Mouse (Mus musculus): Measurements from ENCODE around the gene Bcor. TPM values are rescaled to one million over a fixed set of nuclear protein-coding genes. Genes with fewer than 3 reads are reported as not detected.

Bcor gene
- polyA plus RNA-seq, 1 experiment, result 13.6 TPM

- TF ChIP-seq POLR2A (IDR thresholded peaks at IDR 0.05; ENCODE audit: borderline replicate concordance, control insufficient read depth, low read depth, low read length), result no peak
- no peak for TF ChIP-seq CTCF (IDR thresholded peaks at IDR 0.05; ENCODE audit: control insufficient read depth, insufficient read depth, low read length)
- Histone ChIP-seq H3K4me3 (replicated peaks; ENCODE audit: control insufficient read depth, low read depth, low read length) (no peak overlapping the region), H3K27ac (ENCODE audit: control insufficient read depth, insufficient read depth, low read depth, low read length, poor library complexity) (no peak overlapping the region), H3K4me1 (ENCODE audit: control insufficient read depth, insufficient read depth, low read length) (peaks cover 4% of the 10 kb centered on the region)
- 45% methylated on average over 6 of the region's 8 CpGs for WGBS
Observed at GRCm38 (mm10) chrX:12132541-12133177, 27.5 kb downstream of the Bcor start.

DNA sequence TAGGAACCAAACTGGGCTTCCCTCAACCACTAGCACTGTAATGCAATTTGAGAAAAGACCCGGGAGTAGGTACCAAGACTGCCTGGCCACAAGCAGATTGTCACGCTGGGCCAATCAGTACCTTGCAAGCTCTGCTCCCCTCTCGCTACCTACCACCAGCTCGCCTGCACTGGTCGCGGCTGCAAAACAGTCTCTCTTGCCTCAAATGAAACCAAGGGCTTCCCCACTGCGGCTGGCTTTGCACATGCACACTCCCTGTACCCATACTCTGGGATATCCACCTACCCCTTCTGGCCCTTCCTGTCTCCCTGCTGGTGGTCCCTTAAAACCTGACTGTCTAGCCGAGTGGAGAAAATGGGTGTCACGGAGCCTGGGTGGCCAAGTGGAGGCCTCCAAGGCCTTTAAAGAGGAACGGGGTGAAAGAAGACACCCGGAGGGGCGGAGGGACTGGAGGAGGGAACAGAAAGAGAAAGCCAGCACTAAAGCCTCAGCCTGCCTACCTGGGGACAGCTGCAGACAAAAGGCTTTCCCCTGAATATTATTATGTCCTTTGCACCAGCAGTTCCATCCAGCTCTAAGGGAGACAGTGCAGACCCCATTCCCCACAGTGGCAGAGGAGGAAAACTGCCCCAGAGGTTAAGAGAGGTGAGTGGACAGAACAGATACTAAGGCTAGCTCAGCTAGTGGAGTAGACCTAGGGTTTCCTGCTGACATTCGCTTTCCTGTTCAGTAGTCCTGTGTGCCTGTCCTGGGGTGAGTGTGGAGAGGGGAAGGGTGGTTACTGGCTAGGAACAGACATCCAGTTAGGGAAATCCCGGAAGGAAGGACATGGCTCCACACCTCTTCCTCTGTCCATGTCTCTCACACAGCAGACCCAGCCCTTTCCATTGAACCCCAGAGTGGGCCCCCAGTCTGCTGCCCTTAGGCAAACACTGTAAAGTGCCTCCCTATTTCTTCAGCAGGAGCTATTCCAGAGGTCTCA lies 30.0 kb downstream of the Bcor start:
- WGBS, result 16% methylated on average over 14 of the region's 14 CpGs
- Histone ChIP-seq H3K4me1 (ENCODE audit: control insufficient read depth, insufficient read depth, low read length) (peaks cover 4% of the 10 kb centered on the region), H3K4me3 (replicated peaks; ENCODE audit: control insufficient read depth, low read depth, low read length) (peak overlapping the region; percentile 36), H3K27ac (ENCODE audit: control insufficient read depth, insufficient read depth, low read depth, low read length, poor library complexity) (no peak overlapping the region)
- no peak for TF ChIP-seq CTCF (IDR thresholded peaks at IDR 0.05; ENCODE audit: control insufficient read depth, insufficient read depth, low read length)
- no peak for TF ChIP-seq POLR2A (IDR thresholded peaks at IDR 0.05; ENCODE audit: borderline replicate concordance, control insufficient read depth, low read depth, low read length)

GRCm38 (mm10) chrX:12129230-12129629 lies 30.9 kb downstream of the Bcor start:
- no peak overlapping the region for H3K27ac ChIP-seq (ENCODE audit: control insufficient read depth, insufficient read depth, low read depth, low read length, poor library complexity)

GRCm38 (mm10) chrX:12128165-12129083 lies 31.7 kb downstream of the Bcor start:
- 5% methylated on average over 58 of the region's 72 CpGs for WGBS
- H3K4me3 ChIP-seq (replicated peaks; ENCODE audit: control insufficient read depth, low read depth, low read length), result no peak overlapping the region
- H3K27ac ChIP-seq (ENCODE audit: control insufficient read depth, insufficient read depth, low read depth, low read length, poor library complexity), result no peak overlapping the region
- TF ChIP-seq CTCF (IDR thresholded peaks at IDR 0.05; ENCODE audit: control insufficient read depth, insufficient read depth, low read length), result no peak
- TF ChIP-seq POLR2A (IDR thresholded peaks at IDR 0.05; ENCODE audit: borderline replicate concordance, control insufficient read depth, low read depth, low read length), result no peak
- peaks cover 4% of the 10 kb centered on the region for H3K4me1 ChIP-seq (ENCODE audit: control insufficient read depth, insufficient read depth, low read length)

More at GRCm38 (mm10) chrX:12129230-12129629, 30.9 kb downstream of the Bcor start:
- WGBS, result 3% methylated on average over 24 of the region's 24 CpGs
- no peak overlapping the region for H3K4me3 ChIP-seq (replicated peaks; ENCODE audit: control insufficient read depth, low read depth, low read length)
- H3K4me1 ChIP-seq (ENCODE audit: control insufficient read depth, insufficient read depth, low read length), result peaks cover 4% of the 10 kb centered on the region
- TF ChIP-seq CTCF (IDR thresholded peaks at IDR 0.05; ENCODE audit: control insufficient read depth, insufficient read depth, low read length) (no peak), POLR2A (IDR thresholded peaks at IDR 0.05; ENCODE audit: borderline replicate concordance, control insufficient read depth, low read depth, low read length) (no peak)

GRCm38 (mm10) chrX:12127799-12128164 lies 32.4 kb downstream of the Bcor start:
- no peak for TF ChIP-seq POLR2A (IDR thresholded peaks at IDR 0.05; ENCODE audit: borderline replicate concordance, control insufficient read depth, low read depth, low read length)
- no peak for TF ChIP-seq CTCF (IDR thresholded peaks at IDR 0.05; ENCODE audit: control insufficient read depth, insufficient read depth, low read length)

DNA sequence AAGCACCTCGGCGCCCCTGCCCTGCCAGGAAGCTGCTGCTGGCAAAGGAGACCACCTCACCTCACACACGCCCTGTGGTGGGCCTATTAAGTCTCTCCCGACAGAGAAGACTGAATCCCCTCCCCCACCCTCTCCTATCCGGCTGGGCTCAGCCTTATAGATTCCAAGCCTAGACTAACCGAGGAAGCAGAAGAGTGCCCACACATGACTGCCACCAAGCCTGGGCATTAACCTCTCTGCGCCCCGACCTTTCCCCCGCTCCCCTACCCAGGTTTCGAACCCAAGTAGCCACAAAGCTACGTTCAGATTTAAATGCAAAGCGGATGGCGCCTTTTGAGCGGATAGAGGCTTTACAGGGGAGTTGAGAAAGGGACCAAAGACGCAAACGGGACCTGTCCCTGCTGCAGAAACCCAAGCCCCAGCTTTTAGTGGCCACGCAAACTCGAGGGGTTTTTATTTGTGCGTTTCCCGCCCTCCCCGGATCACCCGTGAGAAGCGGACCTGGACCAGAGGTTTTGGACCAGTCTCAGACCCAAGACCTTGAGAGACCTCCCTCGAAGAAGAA lies 33.0 kb downstream of the Bcor start:
- 23% methylated on average over 24 of the region's 24 CpGs for WGBS
- Histone ChIP-seq H3K27ac (ENCODE audit: control insufficient read depth, insufficient read depth, low read depth, low read length, poor library complexity) (no peak overlapping the region), H3K4me3 (replicated peaks; ENCODE audit: control insufficient read depth, low read depth, low read length) (no peak overlapping the region), H3K4me1 (ENCODE audit: control insufficient read depth, insufficient read depth, low read length) (peaks cover 4% of the 10 kb centered on the region)
- TF ChIP-seq POLR2A (IDR thresholded peaks at IDR 0.05; ENCODE audit: borderline replicate concordance, control insufficient read depth, low read depth, low read length), result no peak
- no peak for TF ChIP-seq CTCF (IDR thresholded peaks at IDR 0.05; ENCODE audit: control insufficient read depth, insufficient read depth, low read length)

More at GRCm38 (mm10) chrX:12127799-12128164, 32.4 kb downstream of the Bcor start:
- WGBS, result 3% methylated on average over 37 of the region's 37 CpGs
- H3K4me1 ChIP-seq (ENCODE audit: control insufficient read depth, insufficient read depth, low read length), result peaks cover 4% of the 10 kb centered on the region
- H3K27ac ChIP-seq (ENCODE audit: control insufficient read depth, insufficient read depth, low read depth, low read length, poor library complexity), result no peak overlapping the region
- H3K4me3 ChIP-seq (replicated peaks; ENCODE audit: control insufficient read depth, low read depth, low read length), result no peak overlapping the region

DNA sequence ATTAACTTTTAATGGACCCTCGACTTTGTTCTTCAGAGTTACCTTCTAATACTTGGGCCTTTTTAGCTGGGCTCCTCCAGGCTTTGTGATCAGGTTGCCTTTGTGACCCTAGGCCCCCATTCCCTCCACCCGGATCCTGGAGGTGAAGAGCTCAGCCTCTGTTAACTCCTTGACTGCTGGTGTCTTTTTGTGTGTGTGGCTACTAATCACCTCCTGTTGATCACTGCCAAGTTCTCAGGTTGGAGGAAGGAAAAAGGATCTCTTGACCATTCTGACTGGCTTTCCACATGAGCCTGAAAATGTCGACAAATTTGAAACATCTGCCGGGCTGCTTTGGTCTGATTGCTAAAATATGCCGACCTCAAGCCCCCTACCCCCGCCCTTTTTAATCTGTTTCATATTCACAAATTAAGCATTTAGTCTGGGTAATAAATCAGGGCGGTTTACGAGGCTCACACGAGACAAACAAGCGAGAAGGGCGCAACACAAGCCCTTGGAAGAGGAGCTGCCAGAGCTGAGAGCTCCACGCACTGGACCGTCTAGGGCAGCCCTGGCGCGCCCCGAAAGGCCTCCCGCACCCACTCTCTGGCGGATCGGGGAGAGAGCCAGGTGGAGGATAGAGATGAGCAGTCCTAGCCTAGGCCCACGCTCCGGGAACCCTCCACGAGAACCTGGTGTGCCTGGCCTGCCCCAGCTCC lies 33.6 kb downstream of the Bcor start:
- Histone ChIP-seq H3K4me3 (replicated peaks; ENCODE audit: control insufficient read depth, low read depth, low read length) (no peak overlapping the region), H3K4me1 (ENCODE audit: control insufficient read depth, insufficient read depth, low read length) (peaks cover 4% of the 10 kb centered on the region)

More for the DNA sequence above, 33.6 kb downstream of the Bcor start:
- H3K27ac ChIP-seq (ENCODE audit: control insufficient read depth, insufficient read depth, low read depth, low read length, poor library complexity), result no peak overlapping the region
- TF ChIP-seq CTCF (IDR thresholded peaks at IDR 0.05; ENCODE audit: control insufficient read depth, insufficient read depth, low read length) (no peak), POLR2A (IDR thresholded peaks at IDR 0.05; ENCODE audit: borderline replicate concordance, control insufficient read depth, low read depth, low read length) (no peak)
- WGBS, result 61% methylated on average over 22 of the region's 22 CpGs

Data from bone marrow, adult 2 months (tissue).